Mouse (Mus musculus) heart, embryonic 10.5 days (tissue): ENCODE results near the gene Ntn4. TPM values are rescaled to one million over a fixed set of nuclear protein-coding genes. Genes with fewer than 3 reads are reported as not detected.
"Not testable (repeated sequence)": the region's sequence is repeated elsewhere in the genome, so short reads cannot be mapped to it uniquely, and the experiment has no call there.

Experiments used
- DNase-seq: peaks from one replicate; pipeline ENCODE4 v3.0.0-alpha.2; 2017; ENCODE audit warnings: low spot score
- H3K27ac ChIP-seq: fragments of 300-500 bp; sonication (generic); 2 replicates; pipeline ENCODE4 v1.5.1; 2016; ENCODE audit warnings: mild to moderate bottlenecking
- H3K27me3 ChIP-seq: fragments of 300-500 bp; sonication (generic); 2 replicates; pipeline ENCODE4 v1.6.1; 2016; ENCODE audit warnings: mild to moderate bottlenecking; ENCODE audit not compliant: poor library complexity, insufficient read depth, severe bottlenecking
- H3K36me3 ChIP-seq: fragments of 300-500 bp; sonication (generic); 2 replicates; pipeline ENCODE4 v1.6.1; 2016; ENCODE audit warnings: mild to moderate bottlenecking, moderate library complexity
- H3K4me1 ChIP-seq: fragments of 300-500 bp; sonication (generic); 2 replicates; pipeline ENCODE4 v1.6.1; 2016; ENCODE audit warnings: mild to moderate bottlenecking
- H3K4me3 ChIP-seq: fragments of 300-500 bp; sonication (generic); 2 replicates; pipeline ENCODE4 v1.5.1; 2016; ENCODE audit warnings: mild to moderate bottlenecking, moderate library complexity
- H3K9me3 ChIP-seq: fragments of 300-500 bp; sonication (generic); 2 replicates; pipeline ENCODE4 v1.6.1; 2016; ENCODE audit warnings: mild to moderate bottlenecking, moderate library complexity
- WGBS: fragments of 180-500 bp; shearing (Covaris S2); methylation state at CpG from one replicate; pipeline ENCODE4 v1.1.7; 2016; 5-methylcytosine and 5-hydroxymethylcytosine counted together
- polyA plus RNA-seq: library from polyadenylated mRNA; unstranded; fragments of >200 nt; fragmentation: Nextera tagmentation; extraction: Ambion mirVana; gene quantifications from 2 replicates; pipeline ENCODE4 v1.2.1, GENCODE M21; 2016

Gene Ntn4
- polyA plus RNA-seq, 1 experiment from 2014 or later: 0.40 TPM

DNA sequence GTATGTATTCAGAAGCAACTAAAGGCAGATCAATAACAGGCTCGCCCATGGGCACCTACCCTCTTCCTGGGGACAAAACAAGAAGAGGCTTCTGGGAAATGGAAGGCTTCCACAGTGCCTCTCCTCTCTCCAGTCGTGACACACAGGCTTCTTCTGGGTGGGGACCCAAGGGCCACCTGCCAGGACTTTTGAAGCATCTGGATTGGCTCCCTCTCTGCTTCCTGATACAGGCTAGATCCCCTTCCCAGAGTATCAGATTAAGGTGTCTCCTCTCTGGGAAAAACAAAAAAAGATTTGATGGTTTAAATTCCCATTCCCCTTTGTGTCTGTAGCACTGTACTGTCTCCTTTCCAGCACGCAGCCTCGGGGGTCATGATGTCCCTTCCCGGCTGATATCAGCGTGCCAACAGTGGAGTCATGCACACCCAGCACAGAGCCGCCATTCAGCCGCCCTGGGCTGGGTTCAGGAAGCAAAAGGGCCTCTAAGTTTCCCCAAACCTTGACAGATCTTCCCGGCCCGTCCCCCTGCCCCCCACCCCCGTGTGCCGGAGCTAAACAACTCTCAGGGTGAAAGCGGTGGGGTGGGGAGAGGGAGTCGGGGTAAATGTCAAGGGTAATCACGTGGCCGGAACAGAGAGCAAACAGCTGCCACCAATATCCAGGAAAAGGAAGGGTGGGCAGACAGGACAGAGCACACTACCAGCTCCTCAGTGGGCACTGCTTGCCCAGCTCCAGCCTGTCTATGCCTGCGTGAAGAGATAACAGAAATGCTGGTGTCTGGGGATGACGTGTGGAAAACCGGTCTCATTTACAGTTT, 38.9 kb downstream of the Ntn4 start:
- 35% methylated on average over 19 of the region's 19 CpGs for WGBS
- Histone ChIP-seq H3K4me1 (peaks cover 14% of the 10 kb centered on the region), H3K27me3 (0 out of 2 replicates have a peak, but pooled peaks cover 3% of the 10 kb centered on the region), H3K27ac (peak overlapping the region; percentile 78), H3K9me3 (no peaks in the 10 kb centered on the region), H3K36me3 (no peaks in the 10 kb centered on the region), H3K4me3 (peak overlapping the region; percentile 50)
- DNase-seq: no peak

DNA sequence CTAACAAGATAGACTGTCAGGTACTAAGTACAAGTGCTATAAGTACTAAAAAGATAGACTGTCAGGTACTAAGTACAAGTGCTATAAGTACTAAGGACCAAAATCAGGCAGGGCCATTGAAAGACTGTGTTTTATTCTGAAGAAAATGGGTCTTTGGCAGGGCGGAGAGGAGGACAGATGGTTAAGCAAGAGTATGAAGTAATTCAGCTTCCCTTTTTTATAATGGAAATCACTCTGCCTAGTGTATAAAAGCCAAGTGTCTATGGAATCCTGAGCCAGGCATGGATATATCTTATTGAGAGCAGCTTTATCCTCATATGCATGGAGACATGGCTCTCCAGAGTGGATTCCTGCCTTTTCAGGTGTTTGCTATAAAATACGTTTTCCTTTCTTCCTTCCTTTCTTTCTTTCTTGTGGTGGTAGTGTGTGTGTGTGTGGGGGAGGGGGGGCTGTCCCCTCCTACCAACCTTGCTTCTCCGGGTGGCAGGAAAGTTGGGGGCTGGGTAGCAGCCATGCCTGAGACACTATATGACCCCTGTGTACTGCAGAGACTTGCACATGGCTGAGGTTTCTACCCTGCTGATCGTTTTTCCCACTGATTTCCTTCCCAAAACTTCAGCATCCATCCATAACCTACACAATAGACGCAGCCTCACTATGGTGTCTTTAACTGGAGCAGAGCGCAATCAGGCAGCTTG, 40.3 kb downstream of the Ntn4 start:
- Histone ChIP-seq H3K9me3 (no peaks in the 10 kb centered on the region), H3K4me3 (no peak overlapping the region), H3K27me3 (0 out of 2 replicates have a peak, but pooled peaks cover 3% of the 10 kb centered on the region), H3K36me3 (no peaks in the 10 kb centered on the region), H3K4me1 (peaks cover 14% of the 10 kb centered on the region), H3K27ac (no peak overlapping the region)
- 77% methylated on average over 6 of the region's 6 CpGs for WGBS
- no peak for DNase-seq

DNA sequence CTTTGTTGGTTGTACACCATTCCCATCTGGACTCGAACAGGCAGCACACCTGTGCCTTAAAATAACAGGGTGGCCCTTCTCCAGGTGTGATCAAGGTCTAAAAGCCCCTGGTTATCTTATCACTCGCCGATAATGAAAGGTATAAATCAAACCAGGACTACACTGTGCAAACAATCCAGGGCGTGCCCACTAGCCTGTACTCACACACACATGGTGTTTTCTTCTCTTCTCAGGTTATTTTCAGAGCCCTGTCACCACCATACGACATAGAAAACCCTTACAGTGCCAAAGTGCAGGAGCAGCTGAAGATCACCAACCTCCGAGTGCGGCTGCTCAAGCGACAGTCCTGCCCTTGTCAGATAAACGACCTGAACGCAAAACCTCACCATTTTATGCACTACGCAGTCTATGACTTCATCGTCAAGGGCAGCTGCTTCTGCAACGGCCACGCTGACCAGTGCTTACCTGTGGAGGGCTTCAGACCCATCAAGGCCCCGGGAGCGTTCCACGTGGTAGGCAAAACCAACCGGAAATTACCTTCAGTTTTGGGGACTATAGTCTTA, 41.8 kb downstream of the Ntn4 start:
- no peaks in the 10 kb centered on the region for H3K36me3 ChIP-seq
- no peak for DNase-seq
- WGBS: 76% methylated on average over 18 of the region's 18 CpGs
- H3K27ac ChIP-seq: no peak overlapping the region; the same call in 1 of the 2 replicates
- no peak overlapping the region for H3K4me3 ChIP-seq
- H3K27me3 ChIP-seq: 0 out of 2 replicates have a peak, but pooled peaks cover 3% of the 10 kb centered on the region
- peaks cover 14% of the 10 kb centered on the region for H3K4me1 ChIP-seq
- no peaks in the 10 kb centered on the region for H3K9me3 ChIP-seq

DNA sequence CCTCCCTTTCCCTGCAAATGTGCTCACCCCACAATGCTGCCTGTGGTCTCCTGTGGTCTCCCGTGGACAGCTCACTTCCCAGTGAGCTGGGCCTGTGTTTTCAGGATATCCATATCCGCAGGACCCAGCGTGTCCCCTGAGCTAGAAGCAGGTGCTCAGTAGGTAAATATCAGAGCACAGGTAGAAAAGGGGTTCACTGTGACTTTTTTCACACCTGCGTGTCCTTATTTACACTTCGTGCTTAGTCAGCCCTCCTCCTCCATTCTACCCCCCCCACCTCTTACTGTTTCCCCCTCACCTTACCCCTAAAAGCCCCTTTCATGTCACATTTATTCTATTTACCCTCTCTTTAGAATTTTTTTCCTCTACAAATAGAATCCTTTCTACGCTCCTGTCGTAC, 42.7 kb downstream of the Ntn4 start:
- Histone ChIP-seq H3K4me3 (no peak overlapping the region), H3K27me3 (0 out of 2 replicates have a peak, but pooled peaks cover 3% of the 10 kb centered on the region), H3K27ac (no peak overlapping the region), H3K4me1 (peaks cover 14% of the 10 kb centered on the region), H3K36me3 (no peaks in the 10 kb centered on the region), H3K9me3 (no peaks in the 10 kb centered on the region)
- WGBS: 82% methylated on average over 7 of the region's 7 CpGs
- no peak for DNase-seq

DNA sequence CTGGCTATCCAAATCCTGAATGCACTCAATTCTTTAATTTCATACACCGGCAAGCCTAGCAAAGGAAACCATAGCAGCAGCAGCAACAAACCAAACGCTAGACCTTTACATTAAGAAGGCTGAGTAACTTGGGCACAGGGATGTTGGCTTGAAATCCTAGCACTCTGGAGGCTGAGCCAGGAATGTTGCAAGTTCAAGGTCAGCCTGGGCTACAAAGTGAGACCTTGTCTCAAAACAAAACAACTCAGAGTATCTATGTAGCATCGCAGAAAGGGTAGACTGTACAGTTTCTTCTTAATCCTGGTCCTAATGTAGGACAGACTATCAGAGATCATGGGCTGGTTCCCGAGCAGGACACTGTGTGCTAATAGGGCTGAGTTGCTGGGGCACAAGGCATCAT, 43.4 kb downstream of the Ntn4 start:
- no peak for DNase-seq
- H3K27ac ChIP-seq: no peak overlapping the region
- H3K4me1 ChIP-seq: peaks cover 14% of the 10 kb centered on the region
- WGBS: 80% methylated on average over 4 of the region's 4 CpGs
- no peak overlapping the region for H3K4me3 ChIP-seq
- H3K36me3 ChIP-seq: no peaks in the 10 kb centered on the region
- H3K9me3 ChIP-seq: no peaks in the 10 kb centered on the region
- H3K27me3 ChIP-seq: 0 out of 2 replicates have a peak, but pooled peaks cover 3% of the 10 kb centered on the region

DNA sequence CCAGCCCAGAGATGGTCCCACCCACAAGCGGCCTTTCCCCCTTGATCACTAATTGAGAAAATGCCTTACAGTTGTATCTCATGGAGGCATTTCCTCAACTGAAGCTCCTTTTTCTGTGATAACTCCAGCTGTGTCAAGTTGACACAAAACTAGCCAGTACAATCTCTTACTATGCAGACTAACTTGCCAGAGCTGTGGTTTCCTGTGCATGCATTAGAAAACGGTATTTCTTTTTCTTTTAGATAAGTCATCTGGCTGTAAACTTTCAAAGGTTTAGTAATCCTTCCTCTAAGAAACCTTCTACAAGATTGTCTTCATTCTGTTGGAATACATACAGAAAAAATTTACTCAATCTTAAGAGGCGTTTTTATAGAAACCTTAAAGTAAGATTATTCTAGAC, 44.9 kb downstream of the Ntn4 start:
- H3K36me3 ChIP-seq, H3K27me3 ChIP-seq, DNase-seq, H3K9me3 ChIP-seq, H3K4me1 ChIP-seq, H3K4me3 ChIP-seq, H3K27ac ChIP-seq: not testable (repeated sequence)
- 76% methylated on average over 3 of the region's 3 CpGs for WGBS

DNA sequence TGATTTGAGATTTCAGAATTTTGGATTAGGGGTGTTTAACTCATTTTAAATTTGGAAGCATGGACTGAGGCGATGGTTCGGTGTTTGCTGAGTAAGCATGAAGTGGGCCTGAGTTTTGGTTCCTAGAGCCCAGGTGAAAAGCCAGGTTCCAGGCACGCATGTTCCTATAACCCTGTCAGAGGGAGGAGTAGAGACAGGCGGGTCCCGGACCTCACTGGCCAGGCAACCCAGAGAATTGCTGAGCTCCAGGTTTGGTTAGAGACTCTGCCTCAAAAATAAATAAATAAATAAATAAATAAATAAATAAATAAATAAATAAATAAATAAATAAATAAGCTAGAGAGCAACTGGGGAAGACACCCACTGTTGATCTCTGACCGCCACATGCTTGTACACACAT, 46.1 kb downstream of the Ntn4 start:
- no peaks in the 10 kb centered on the region for H3K9me3 ChIP-seq
- DNase-seq: no peak
- no peak overlapping the region for H3K4me3 ChIP-seq
- H3K4me1 ChIP-seq: peaks cover 9% of the 10 kb centered on the region
- 90% methylated on average over 6 of the region's 6 CpGs for WGBS
- no peak overlapping the region for H3K27ac ChIP-seq
- H3K36me3 ChIP-seq: no peaks in the 10 kb centered on the region
- H3K27me3 ChIP-seq: 0 out of 2 replicates have a peak, but pooled peaks cover 3% of the 10 kb centered on the region

DNA sequence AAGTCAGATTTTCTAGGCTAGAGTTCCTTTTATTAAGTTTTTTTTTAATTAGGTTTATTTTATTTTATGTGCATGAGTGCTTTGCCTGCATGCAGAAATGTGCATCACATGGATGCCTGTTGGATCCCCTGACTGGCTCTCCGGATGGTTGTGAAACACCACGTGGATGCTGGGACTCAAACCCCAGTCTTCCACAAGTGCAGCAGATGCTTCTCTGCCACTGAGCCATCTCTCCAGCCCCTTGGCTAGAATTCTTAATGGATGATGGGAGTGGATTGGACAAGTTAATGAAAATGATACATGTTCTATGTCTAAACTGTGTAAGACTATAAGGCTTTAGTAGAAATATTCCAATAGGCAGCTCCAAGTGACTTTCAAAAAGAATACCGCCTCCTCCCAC, 47.3 kb downstream of the Ntn4 start:
- WGBS: 87% methylated on average over 3 of the region's 3 CpGs
- no peak for DNase-seq

DNA sequence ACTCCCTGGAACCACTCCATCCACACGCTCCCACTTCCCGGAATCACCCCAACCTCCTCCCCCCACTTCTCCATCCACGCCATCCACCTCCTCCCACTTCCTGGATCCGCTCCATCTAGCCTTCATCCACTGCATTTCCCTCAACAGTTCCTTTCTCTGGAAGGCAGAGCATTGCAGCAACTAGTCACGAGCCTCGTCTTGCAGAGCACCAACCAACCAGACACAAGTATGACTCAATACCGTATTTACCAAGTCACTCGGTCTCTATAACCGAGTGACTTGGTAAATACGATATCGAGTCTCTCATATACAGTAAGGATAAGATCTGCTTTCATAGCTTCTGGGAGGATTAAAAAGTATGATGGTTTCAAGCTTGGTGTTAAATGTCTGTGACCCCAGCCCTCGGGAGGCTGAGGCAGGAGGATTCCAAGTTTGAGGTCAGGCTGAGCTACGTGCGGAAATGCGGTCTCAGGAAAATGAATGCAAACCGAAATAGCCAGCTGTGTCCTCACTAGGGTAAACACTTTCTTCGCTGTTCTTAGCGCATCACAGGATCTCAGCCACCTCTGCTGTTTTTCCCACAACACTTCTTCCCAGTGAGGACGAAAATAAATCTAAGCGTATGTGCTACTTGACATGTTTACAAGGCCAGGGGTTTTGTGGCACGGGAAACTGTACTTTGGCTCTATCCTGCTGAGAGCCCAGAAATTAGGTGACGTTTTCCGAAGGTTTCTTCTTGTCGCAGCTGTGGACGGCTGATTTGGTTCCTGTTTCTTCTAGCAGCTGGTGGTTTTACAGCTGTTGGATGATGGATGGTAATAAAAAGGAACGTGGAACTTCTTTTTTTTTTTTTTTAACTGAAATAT, 48.1 kb downstream of the Ntn4 start:
- peaks cover 5% of the 10 kb centered on the region; the same call in 1 of the 2 replicates for H3K4me1 ChIP-seq
- H3K27ac ChIP-seq: no peak overlapping the region
- no peaks in the 10 kb centered on the region for H3K9me3 ChIP-seq
- no peak for DNase-seq
- H3K27me3 ChIP-seq: no peaks in the 10 kb centered on the region
- 85% methylated on average over 26 of the region's 26 CpGs for WGBS
- no peak overlapping the region for H3K4me3 ChIP-seq
- no peaks in the 10 kb centered on the region for H3K36me3 ChIP-seq

More for the DNA sequence above, 47.3 kb downstream of the Ntn4 start:
- no peak overlapping the region for H3K4me3 ChIP-seq
- peaks cover 5% of the 10 kb centered on the region; the same call in 1 of the 2 replicates for H3K4me1 ChIP-seq
- no peaks in the 10 kb centered on the region for H3K9me3 ChIP-seq
- H3K27ac ChIP-seq: no peak overlapping the region
- H3K36me3 ChIP-seq: no peaks in the 10 kb centered on the region
- H3K27me3 ChIP-seq: no peaks in the 10 kb centered on the region

DNA sequence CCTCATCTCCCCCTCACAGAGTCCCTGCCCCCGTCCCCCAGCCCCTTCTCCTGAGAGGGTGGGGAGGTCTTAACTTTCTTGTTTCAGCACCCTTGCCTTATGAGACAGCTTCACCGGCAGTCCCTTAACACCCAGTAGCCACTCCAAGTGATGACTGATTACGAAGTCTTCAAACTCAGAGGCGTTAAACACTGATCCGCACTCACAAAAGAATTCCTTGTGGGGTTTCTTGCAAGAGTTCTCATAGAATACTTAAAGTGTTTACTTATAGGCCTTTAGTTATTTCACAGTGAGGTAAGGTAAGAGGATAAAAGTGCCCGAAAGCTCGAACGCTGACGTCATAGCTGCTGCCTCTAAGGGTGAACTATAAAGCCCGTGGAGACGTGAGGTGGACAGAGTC, 50.9 kb downstream of the Ntn4 start:
- H3K27ac ChIP-seq: no peak overlapping the region
- 38% methylated on average over 11 of the region's 11 CpGs for WGBS
- DNase-seq: no peak

DNA sequence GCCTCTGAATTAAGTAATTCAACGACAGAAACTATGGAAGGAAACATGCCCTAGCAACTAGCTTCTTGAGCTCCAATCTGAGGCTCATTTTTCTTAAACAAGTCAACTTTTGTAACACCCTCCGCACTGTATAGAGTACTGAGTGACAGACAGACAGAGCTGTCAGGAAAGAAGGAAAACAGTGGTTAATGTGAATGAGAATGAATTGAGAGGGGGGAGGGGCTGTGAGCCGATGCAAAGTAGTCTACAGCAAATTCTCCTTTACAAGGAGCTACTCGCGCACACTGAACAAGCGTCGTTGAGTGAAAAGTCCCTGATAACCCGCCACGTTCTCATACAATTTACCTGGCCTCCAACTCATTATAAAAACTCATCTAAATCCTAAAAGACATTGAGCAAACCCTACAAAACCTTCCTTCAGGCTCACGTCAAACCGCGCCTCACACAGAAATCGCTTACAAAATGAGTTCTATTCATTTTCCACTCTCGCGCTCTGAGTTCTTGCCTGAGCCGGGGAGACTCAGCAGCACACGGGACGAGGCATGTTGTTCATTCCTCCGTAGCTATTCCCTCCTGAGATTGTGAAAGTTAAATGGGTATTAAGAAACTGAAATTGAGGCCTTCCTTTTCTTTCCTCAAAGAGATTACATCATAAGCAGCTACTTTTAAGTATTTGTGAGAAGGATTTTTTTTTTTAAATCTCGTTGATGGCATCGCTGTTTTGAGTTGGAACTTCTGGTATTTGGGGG, 54.7 kb downstream of the Ntn4 start:
- Histone ChIP-seq H3K9me3 (no peaks in the 10 kb centered on the region), H3K4me3 (no peak overlapping the region), H3K27ac (no peak overlapping the region), H3K36me3 (no peaks in the 10 kb centered on the region), H3K4me1 (peaks cover 5% of the 10 kb centered on the region; the same call in 1 of the 2 replicates), H3K27me3 (no peaks in the 10 kb centered on the region)
- WGBS: 56% methylated on average over 21 of the region's 21 CpGs
- DNase-seq: no peak

More for the DNA sequence above, 50.9 kb downstream of the Ntn4 start:
- H3K4me1 ChIP-seq: peaks cover 5% of the 10 kb centered on the region; the same call in 1 of the 2 replicates
- no peaks in the 10 kb centered on the region for H3K27me3 ChIP-seq
- H3K9me3 ChIP-seq: no peaks in the 10 kb centered on the region
- H3K36me3 ChIP-seq: no peaks in the 10 kb centered on the region
- H3K4me3 ChIP-seq: no peak overlapping the region

DNA sequence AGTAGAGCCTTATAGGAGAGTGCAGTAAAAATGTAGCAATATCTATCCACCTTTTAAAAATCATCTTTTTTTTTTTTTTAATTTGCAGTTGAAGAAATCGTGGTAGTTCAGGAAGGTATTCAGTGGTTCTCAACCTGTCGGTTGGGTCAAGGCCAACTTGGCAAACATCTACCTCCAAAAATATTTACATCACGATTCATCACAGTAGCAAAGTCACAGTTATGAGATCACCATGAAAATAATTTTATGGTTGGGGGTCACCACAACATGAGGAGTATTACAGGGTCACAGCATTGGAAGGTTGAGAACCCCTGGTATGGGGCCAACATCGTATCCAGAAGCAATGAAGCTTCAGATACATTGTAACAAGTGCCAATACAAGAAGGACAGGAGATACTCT, 55.5 kb downstream of the Ntn4 start:
- no peak for DNase-seq
- peaks cover 4% of the 10 kb centered on the region; the same call in 1 of the 2 replicates for H3K4me1 ChIP-seq
- H3K27me3 ChIP-seq: no peaks in the 10 kb centered on the region
- no peaks in the 10 kb centered on the region for H3K9me3 ChIP-seq
- H3K27ac ChIP-seq: no peak overlapping the region
- 93% methylated on average over 4 of the region's 4 CpGs for WGBS
- no peaks in the 10 kb centered on the region for H3K36me3 ChIP-seq
- H3K4me3 ChIP-seq: no peak overlapping the region
